Mouse (Mus musculus) embryonic facial prominence, embryonic 13.5 days (tissue): ENCODE data around the gene Ywhaq. TPM values are rescaled to one million over a fixed set of nuclear protein-coding genes. Genes with fewer than 3 reads are reported as not detected.

Source experiments
- ATAC-seq: fragments of 200-750 bp; cut with Nextera tagmentation; 2 replicates; pipeline ENCODE4 v1.8.0; 2017; ENCODE audit warnings: low read depth; ENCODE audit not compliant: insufficient number of reproducible peaks, insufficient read depth, low FRiP score, low TSS enrichment
- H3K27ac ChIP-seq: fragments of 300-500 bp; sonication (generic); 2 replicates; pipeline ENCODE4 v1.5.1; 2015; ENCODE audit warnings: moderate library complexity, mild to moderate bottlenecking, inconsistent platforms
- H3K27me3 ChIP-seq: fragments of 300-500 bp; sonication (generic); 2 replicates; pipeline ENCODE4 v1.6.1; 2015; ENCODE audit warnings: mild to moderate bottlenecking, inconsistent platforms
- H3K36me3 ChIP-seq: fragments of 300-500 bp; sonication (generic); 2 replicates; pipeline ENCODE4 v1.6.1; 2015; ENCODE audit warnings: mild to moderate bottlenecking, inconsistent platforms
- H3K4me1 ChIP-seq: fragments of 300-500 bp; sonication (generic); 2 replicates; pipeline ENCODE4 v1.6.1; 2015; ENCODE audit warnings: inconsistent platforms
- H3K4me2 ChIP-seq: fragments of 300-500 bp; sonication (generic); 2 replicates; pipeline ENCODE4 v1.6.1; 2015; ENCODE audit warnings: moderate library complexity, mild to moderate bottlenecking, inconsistent platforms
- H3K4me3 ChIP-seq: fragments of 300-500 bp; sonication (generic); 2 replicates; pipeline ENCODE4 v1.5.1; 2015; ENCODE audit warnings: mild to moderate bottlenecking, inconsistent platforms
- H3K9ac ChIP-seq: fragments of 300-500 bp; sonication (generic); 2 replicates; pipeline ENCODE4 v1.6.1; 2015; ENCODE audit warnings: mild to moderate bottlenecking, inconsistent platforms
- H3K9me3 ChIP-seq: fragments of 300-500 bp; sonication (generic); 2 replicates; pipeline ENCODE4 v1.6.1; 2016; ENCODE audit warnings: inconsistent platforms
- whole genome bisulfite sequencing: fragments of 180-500 bp; shearing (Covaris S2); methylation state at CpG from one replicate; pipeline ENCODE4 v1.1.7; 2015; ENCODE audit warnings: mixed read lengths; 5-methylcytosine and 5-hydroxymethylcytosine counted together
- polyA plus RNA-seq: library from polyadenylated mRNA; unstranded; fragments of >200 nt; fragmentation: Nextera tagmentation; extraction: Ambion mirVana; gene quantifications from 2 replicates; pipeline ENCODE4 v1.2.1, GENCODE M21; 2015

Ywhaq gene
- polyA plus RNA-seq: 722 and 732 TPM in 2 replicates

DNA sequence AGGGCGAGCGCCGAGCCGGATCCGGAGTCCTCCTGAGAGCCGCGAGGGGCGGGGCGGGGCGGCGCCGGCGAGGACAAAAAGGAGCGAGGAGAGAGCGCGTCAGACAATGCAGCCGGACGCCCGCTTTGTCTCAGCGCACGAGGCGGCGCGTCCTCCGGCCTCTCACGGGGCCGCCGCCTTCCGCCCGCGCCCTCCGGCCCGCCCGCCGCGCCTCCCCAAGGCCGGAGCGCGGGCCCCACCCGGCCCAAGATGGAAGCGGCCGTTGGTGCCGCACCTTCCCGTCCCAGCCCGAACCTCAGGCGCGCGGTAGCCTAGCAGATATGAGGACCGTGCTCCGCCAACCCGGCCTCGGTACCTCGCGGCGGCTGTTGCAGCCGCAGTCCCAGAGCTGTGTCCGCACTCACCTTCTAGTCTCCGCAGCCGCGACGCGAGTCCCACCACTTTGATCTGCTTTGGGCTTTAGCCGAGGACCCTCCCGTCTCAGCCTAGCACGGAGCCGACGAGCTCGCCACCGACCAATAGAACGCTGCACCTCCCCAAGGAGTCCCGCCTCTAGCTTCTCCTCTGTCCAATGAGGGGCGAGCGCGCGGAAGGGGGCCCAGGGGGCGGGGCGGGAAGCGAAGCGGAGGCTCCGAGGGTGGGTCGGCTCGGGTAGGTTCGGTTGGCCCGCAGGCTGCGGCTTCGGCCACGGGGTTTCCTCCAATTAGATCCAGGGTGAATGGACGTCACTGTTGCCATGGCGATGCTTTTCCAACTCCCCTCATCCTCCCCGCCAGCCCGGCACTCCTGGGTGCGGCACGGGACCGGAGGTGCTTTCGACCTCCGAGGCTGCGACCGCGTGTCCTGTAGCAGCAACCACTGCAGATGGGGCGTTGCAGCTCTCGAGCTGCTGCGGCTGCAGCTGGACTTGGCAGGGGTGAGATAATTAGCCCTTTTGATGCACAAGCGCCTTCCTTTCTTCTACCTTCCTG, at the start of gene Ywhaq:
Ywhaq (minus strand) TSS at position 538 of the 971 bp plus-strand sequence.
- H3K36me3 ChIP-seq: peaks cover 31% of the 10 kb centered on the region
- ATAC-seq: peak; percentile 99
- H3K9me3 ChIP-seq: peaks cover 17% of the 10 kb centered on the region
- H3K9ac ChIP-seq: peak within 1 kb of the TSS; percentile 98
- H3K27me3 ChIP-seq: no peaks in the 10 kb centered on the region
- peak within 1 kb of the TSS; percentile 76 for H3K4me2 ChIP-seq
- peak within 1 kb of the TSS; percentile 87 for H3K4me3 ChIP-seq
- H3K27ac ChIP-seq: peak within 1 kb of the TSS; percentile 99
- H3K4me1 ChIP-seq: peaks cover 23% of the 10 kb centered on the region
- WGBS: under 1% methylated on average over 94 of the region's 103 CpGs

DNA sequence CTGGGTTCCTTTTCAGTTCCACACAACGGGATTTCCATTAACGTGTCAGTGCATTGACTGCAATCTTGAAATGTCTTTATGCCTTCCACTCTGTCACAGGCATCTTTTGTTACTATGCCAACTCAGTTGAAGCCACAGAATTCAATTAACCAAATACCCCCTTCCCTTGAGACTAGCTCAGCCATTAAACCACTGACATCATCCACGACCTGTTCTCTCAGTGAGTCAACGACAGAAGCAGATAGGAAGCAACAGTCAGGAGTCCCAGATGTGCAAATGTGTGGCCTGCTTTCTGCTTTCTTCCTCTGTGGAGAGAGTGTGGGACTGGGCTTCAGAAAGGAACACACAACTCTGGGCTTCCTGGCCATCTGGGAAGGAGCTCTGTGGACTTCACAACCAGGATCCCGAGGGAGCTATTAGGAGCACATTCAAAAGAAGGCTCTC, 46.0 kb upstream of the Ywhaq start:
- no peaks in the 10 kb centered on the region for H3K4me1 ChIP-seq
- 52% methylated on average over 5 of the region's 5 CpGs for WGBS
- ATAC-seq: no peak
- H3K9me3 ChIP-seq: no peaks in the 10 kb centered on the region
- H3K27ac ChIP-seq: no peak overlapping the region
- H3K4me3 ChIP-seq: no peak overlapping the region
- no peaks in the 10 kb centered on the region for H3K36me3 ChIP-seq
- no peaks in the 10 kb centered on the region for H3K27me3 ChIP-seq
- no peak overlapping the region for H3K9ac ChIP-seq
- H3K4me2 ChIP-seq: no peak overlapping the region

DNA sequence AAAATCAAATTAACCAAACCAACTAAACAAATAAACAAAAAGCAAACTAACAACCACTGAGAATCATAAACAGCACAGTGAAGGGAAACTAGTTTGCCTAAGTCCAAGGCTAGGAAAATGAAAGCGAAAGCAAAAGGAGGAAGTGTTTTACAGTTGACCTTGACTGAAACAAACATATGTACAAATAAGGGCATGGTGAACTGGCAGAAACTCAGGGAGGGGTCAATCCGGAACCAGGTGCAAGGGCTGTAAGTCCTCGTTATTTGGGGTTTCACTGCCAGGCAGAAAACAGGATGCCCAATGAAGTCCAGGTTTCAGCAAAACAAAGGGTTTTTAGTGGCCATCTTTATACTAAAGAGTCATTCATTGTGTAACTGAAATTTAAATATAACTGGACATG, 45.2 kb upstream of the Ywhaq start:
- ATAC-seq: no peak
- Histone ChIP-seq H3K27ac (no peak overlapping the region), H3K27me3 (no peaks in the 10 kb centered on the region), H3K9me3 (no peaks in the 10 kb centered on the region), H3K4me1 (no peaks in the 10 kb centered on the region), H3K9ac (no peak overlapping the region), H3K4me2 (no peak overlapping the region), H3K4me3 (no peak overlapping the region), H3K36me3 (no peaks in the 10 kb centered on the region)
- WGBS: 72% methylated on average over 3 of the region's 3 CpGs

DNA sequence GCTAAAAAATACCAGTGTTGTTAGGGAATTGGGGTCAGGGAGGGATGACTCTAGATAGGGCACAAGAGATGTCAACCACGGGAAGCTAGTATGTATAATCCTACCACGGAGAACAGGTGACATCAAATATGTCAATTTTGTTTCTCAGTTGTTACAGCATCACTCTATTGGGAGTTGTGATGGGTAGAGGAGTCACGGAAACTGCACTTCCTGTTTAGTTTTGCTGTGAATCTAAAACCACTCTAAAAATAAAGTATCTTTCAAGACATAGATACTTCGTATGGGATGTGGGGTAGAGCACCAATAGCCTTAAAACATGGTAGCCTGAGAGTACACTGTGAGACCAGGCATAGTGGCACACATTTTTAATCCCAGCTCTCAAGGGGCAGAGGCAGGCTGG, 42.2 kb upstream of the Ywhaq start:
- Histone ChIP-seq H3K4me2 (no peak overlapping the region), H3K36me3 (no peaks in the 10 kb centered on the region), H3K27me3 (no peaks in the 10 kb centered on the region), H3K27ac (no peak overlapping the region), H3K9ac (no peak overlapping the region), H3K4me1 (no peaks in the 10 kb centered on the region), H3K9me3 (no peaks in the 10 kb centered on the region), H3K4me3 (no peak overlapping the region)
- no peak for ATAC-seq
- 87% methylated on average over 4 of the region's 4 CpGs for WGBS

- WGBS: 92% methylated on average over 1 of the region's 1 CpGs
Observed at GRCm38 (mm10) chr12:21456021-21456420, 38.6 kb upstream of the Ywhaq start.

GRCm38 (mm10) chr12:21451752-21452151, 34.3 kb upstream of the Ywhaq start:
- Histone ChIP-seq H3K36me3 (no peaks in the 10 kb centered on the region), H3K9ac (no peak overlapping the region), H3K9me3 (no peaks in the 10 kb centered on the region), H3K27me3 (no peaks in the 10 kb centered on the region), H3K4me1 (no peaks in the 10 kb centered on the region), H3K4me2 (no peak overlapping the region), H3K4me3 (no peak overlapping the region), H3K27ac (no peak overlapping the region)
- ATAC-seq: no peak
- 25% methylated on average over 1 of the region's 1 CpGs for WGBS

More at GRCm38 (mm10) chr12:21456021-21456420, 38.6 kb upstream of the Ywhaq start:
- no peak overlapping the region for H3K4me3 ChIP-seq
- H3K4me2 ChIP-seq: no peak overlapping the region
- no peaks in the 10 kb centered on the region for H3K9me3 ChIP-seq
- ATAC-seq: no peak
- no peak overlapping the region for H3K9ac ChIP-seq
- H3K36me3 ChIP-seq: no peaks in the 10 kb centered on the region
- H3K27me3 ChIP-seq: no peaks in the 10 kb centered on the region
- no peaks in the 10 kb centered on the region for H3K4me1 ChIP-seq
- no peak overlapping the region for H3K27ac ChIP-seq

GRCm38 (mm10) chr12:21451351-21451750, 33.9 kb upstream of the Ywhaq start:
- 97% methylated on average over 2 of the region's 2 CpGs for WGBS
- H3K4me1 ChIP-seq: no peaks in the 10 kb centered on the region

DNA sequence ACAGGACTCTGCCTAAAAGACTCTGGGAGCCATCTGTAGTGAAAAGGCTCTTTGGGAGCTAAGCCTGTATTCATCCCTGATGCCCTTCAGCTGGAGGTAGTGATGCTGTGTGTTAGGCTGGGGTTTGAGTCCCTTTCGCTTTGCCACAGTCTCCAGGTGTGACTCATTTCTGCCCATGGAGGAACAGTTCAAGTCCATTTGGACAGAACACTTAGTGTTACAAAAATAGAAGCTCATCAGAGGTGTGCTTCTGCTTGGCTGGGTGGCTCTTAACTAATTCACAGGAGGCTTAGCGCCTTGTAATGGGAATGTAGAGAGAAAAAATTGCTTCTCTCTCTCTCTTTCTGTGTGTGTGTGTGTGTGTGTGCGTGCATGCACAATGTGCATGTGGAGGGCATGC, 26.3 kb upstream of the Ywhaq start:
- Histone ChIP-seq H3K36me3 (no peaks in the 10 kb centered on the region), H3K9ac (no peak overlapping the region), H3K4me1 (no peaks in the 10 kb centered on the region), H3K4me2 (no peak overlapping the region), H3K27me3 (no peaks in the 10 kb centered on the region), H3K27ac (no peak overlapping the region), H3K4me3 (no peak overlapping the region), H3K9me3 (no peaks in the 10 kb centered on the region)
- 89% methylated on average over 3 of the region's 3 CpGs for WGBS
- ATAC-seq: no peak

More at GRCm38 (mm10) chr12:21451351-21451750, 33.9 kb upstream of the Ywhaq start:
- H3K27ac ChIP-seq: no peak overlapping the region
- no peak overlapping the region for H3K9ac ChIP-seq
- H3K9me3 ChIP-seq: no peaks in the 10 kb centered on the region
- no peaks in the 10 kb centered on the region for H3K27me3 ChIP-seq
- H3K36me3 ChIP-seq: no peaks in the 10 kb centered on the region
- ATAC-seq: no peak
- H3K4me2 ChIP-seq: no peak overlapping the region
- H3K4me3 ChIP-seq: no peak overlapping the region

DNA sequence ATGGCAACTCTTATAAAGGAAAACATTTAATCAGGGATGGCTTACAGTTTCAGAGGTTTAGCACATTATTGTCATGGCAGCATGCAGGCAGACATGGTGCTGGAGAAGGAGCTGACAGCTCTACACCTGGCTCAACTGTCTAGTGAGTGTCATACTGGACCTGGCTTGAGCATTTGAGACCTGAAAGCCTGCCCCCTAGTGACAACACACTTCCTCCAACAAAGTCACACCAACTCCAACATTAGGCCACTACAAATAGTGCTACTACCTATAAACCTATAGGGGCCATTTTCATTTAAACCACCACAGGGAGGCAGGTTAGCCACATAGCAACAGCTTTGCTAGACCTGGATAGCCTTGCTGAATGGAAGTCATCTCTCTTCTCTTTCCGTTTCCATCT, 24.4 kb upstream of the Ywhaq start:
- no peak overlapping the region for H3K4me3 ChIP-seq
- no peaks in the 10 kb centered on the region for H3K27me3 ChIP-seq
- ATAC-seq: no peak
- no peak overlapping the region for H3K9ac ChIP-seq
- no peak overlapping the region for H3K4me2 ChIP-seq
- no peaks in the 10 kb centered on the region for H3K9me3 ChIP-seq
- no peaks in the 10 kb centered on the region for H3K36me3 ChIP-seq
- H3K27ac ChIP-seq: no peak overlapping the region
- H3K4me1 ChIP-seq: no peaks in the 10 kb centered on the region
- 82% methylated on average over 1 of the region's 1 CpGs for WGBS

DNA sequence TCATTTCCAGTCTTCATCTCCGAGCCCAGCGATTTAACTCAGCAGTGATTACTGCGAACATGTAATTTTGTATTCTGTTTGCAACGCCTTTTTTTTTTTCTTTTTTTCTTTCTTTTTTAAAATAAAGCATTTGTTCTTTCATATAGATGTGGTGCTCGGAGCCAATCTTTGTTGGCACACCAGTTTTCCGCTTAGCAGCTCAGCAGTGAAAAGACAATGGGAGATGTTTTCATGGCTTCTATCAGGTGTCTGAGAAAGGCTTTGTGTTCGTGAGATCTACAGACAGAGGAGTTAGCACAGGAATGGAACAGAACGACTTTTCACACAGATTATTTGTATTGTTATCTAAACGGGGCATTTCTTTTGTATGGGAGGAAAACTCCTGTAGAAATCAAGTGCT, 22.0 kb upstream of the Ywhaq start:
- Histone ChIP-seq H3K4me3 (no peak overlapping the region), H3K27me3 (no peaks in the 10 kb centered on the region), H3K4me1 (no peaks in the 10 kb centered on the region), H3K36me3 (no peaks in the 10 kb centered on the region), H3K27ac (no peak overlapping the region), H3K9ac (no peak overlapping the region), H3K4me2 (no peak overlapping the region), H3K9me3 (no peaks in the 10 kb centered on the region)
- ATAC-seq: no peak
- 72% methylated on average over 9 of the region's 9 CpGs for WGBS

- no peaks in the 10 kb centered on the region for H3K36me3 ChIP-seq
- H3K4me2 ChIP-seq: no peak overlapping the region
- no peak overlapping the region for H3K9ac ChIP-seq
- H3K4me1 ChIP-seq: no peaks in the 10 kb centered on the region
- WGBS: 76% methylated on average over 4 of the region's 4 CpGs
- no peak overlapping the region for H3K27ac ChIP-seq
- H3K27me3 ChIP-seq: no peaks in the 10 kb centered on the region
- H3K4me3 ChIP-seq: no peak overlapping the region
- no peaks in the 10 kb centered on the region for H3K9me3 ChIP-seq
- ATAC-seq: no peak
Observed at GRCm38 (mm10) chr12:21438750-21439394, 21.4 kb upstream of the Ywhaq start.

GRCm38 (mm10) chr12:21438294-21438693, 20.9 kb upstream of the Ywhaq start:
- H3K4me2 ChIP-seq: no peak overlapping the region
- 81% methylated on average over 3 of the region's 3 CpGs for WGBS
- no peak for ATAC-seq

More at GRCm38 (mm10) chr12:21438294-21438693, 20.9 kb upstream of the Ywhaq start:
- H3K27me3 ChIP-seq: no peaks in the 10 kb centered on the region
- H3K9me3 ChIP-seq: no peaks in the 10 kb centered on the region
- no peaks in the 10 kb centered on the region for H3K36me3 ChIP-seq
- H3K4me1 ChIP-seq: no peaks in the 10 kb centered on the region
- no peak overlapping the region for H3K27ac ChIP-seq
- H3K4me3 ChIP-seq: no peak overlapping the region
- no peak overlapping the region for H3K9ac ChIP-seq
